Mouse (Mus musculus): ENCODE data around the gene Xylt1. TPM values are rescaled to one million over a fixed set of nuclear protein-coding genes. Genes with fewer than 3 reads are reported as not detected.

Xylt1 gene
- total RNA-seq, 2 experiments from 2014 or later: 4.6 to 6.2 TPM

DNA sequence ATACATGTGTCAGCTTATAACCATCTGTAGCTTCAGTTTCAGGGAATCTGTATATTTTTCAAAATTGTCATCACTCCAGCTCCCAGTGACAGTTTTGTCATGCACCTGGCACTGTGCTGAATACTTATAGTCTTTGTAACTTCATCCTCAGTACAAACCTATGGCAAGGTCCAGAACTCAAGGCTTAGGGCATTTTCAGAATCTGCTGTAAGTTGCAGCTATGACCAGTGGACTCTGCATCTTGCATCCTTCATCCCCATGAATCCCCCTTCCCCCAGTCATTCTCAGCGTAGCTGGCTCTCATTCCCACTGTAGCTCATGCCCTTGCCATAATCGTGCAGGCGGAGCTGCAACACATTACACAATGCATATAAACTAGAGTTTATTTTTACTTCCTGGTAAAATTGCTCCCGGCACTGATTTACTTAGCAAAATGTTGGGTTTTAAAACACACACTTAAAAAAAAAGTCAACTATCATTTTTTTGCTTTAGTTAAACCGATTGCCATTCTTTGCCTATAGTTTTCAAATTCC, 336.2 kb downstream of the Xylt1 start:
- DNase-seq: no peak

DNA sequence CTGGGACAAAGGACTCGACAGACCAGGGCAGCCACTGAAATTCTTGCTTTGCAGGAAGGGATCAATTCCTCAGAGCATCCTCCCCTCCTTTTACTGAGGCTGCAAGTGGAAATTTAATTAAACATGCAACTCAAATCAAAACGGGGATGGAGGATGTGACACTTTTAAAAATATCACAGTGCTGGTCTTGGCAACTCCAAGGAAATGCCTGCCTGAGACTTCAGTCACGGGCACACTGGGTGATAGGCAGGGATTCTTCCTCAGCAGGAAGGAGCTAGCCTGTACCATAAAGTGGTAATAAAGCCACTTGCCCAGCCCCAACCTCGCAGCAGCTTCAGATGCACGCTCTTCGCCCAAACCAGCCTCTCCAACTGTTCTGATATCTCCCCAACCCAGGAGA, 339.6 kb downstream of the Xylt1 start:
- no peak for DNase-seq

Data from gastrocnemius, postnatal 25 days (tissue).